Mouse (Mus musculus) liver, postnatal 0 days (tissue): Measurements from ENCODE around the gene Trabd2b. TPM values are rescaled to one million over a fixed set of nuclear protein-coding genes. Genes with fewer than 3 reads are reported as not detected.

ENCODE experiments used
- ATAC-seq: fragments of 200-750 bp; cut with Nextera tagmentation; 2 replicates; pipeline ENCODE4 v1.8.0; 2017; ENCODE audit warnings: mild to moderate bottlenecking, moderate library complexity
- DNase-seq: peaks from one replicate; pipeline ENCODE4 v3.0.0-alpha.2; 2016
- H3K27ac ChIP-seq: fragments of 300-500 bp; sonication (generic); 2 replicates; pipeline ENCODE4 v1.5.1; 2014; ENCODE audit warnings: antibody characterized with exemption, moderate library complexity, mild to moderate bottlenecking, low read depth
- H3K27me3 ChIP-seq: fragments of 300-500 bp; sonication (generic); 2 replicates; pipeline ENCODE4 v1.6.1; 2014; ENCODE audit warnings: low read length, control low read depth, mixed read lengths; ENCODE audit not compliant: insufficient read depth
- H3K36me3 ChIP-seq: fragments of 300-500 bp; sonication (generic); replicated peaks from 2 replicates; pipeline ENCODE4 v1.6.1; 2014; ENCODE audit warnings: mild to moderate bottlenecking, control low read depth, low read length, moderate library complexity, mixed read lengths; ENCODE audit not compliant: insufficient read depth
- H3K4me1 ChIP-seq: fragments of 300-500 bp; sonication (generic); 2 replicates; pipeline ENCODE4 v1.6.1; 2014; ENCODE audit warnings: antibody characterized with exemption, mild to moderate bottlenecking, control low read depth; ENCODE audit not compliant: insufficient read depth
- H3K4me2 ChIP-seq: fragments of 300-500 bp; sonication (generic); 2 replicates; pipeline ENCODE4 v1.6.1; 2014; ENCODE audit warnings: low read depth, mild to moderate bottlenecking, low read length, moderate library complexity, mixed read lengths
- H3K4me3 ChIP-seq: fragments of 300-500 bp; sonication (generic); 2 replicates; pipeline ENCODE4 v1.5.1; 2014; ENCODE audit warnings: low read depth, low read length
- H3K9ac ChIP-seq: fragments of 300-500 bp; sonication (generic); replicated peaks from 2 replicates; pipeline ENCODE4 v1.6.1; 2014; ENCODE audit warnings: mild to moderate bottlenecking, moderate library complexity
- H3K9me3 ChIP-seq: fragments of 300-500 bp; sonication (generic); 2 replicates; pipeline ENCODE4 v1.6.1; 2016; ENCODE audit warnings: mild to moderate bottlenecking, control low read depth, low read length, mixed read lengths
- CTCF ChIP-seq: sonication (generic); IDR thresholded peaks from 2 replicates; pipeline ENCODE4 v1.5.1; 2016; ENCODE audit warnings: antibody characterized with exemption, low read depth
- EP300 ChIP-seq: IDR thresholded peaks from 2 replicates; pipeline ENCODE4 v1.6.1; 2016; ENCODE audit warnings: antibody characterized with exemption, low read depth, mild to moderate bottlenecking
- WGBS: fragments of 180-500 bp; shearing (Covaris S2); extraction: QIAGEN DNeasy Blood & Tissue Kit; methylation state at CpG from one replicate; pipeline ENCODE4 v1.1.7; 2014; ENCODE audit not compliant: insufficient replicate concordance; 5-methylcytosine and 5-hydroxymethylcytosine counted together
- polyA plus RNA-seq: library from polyadenylated mRNA; unstranded; fragments of >200 nt; fragmentation: Nextera tagmentation; extraction: Ambion mirVana; gene quantifications from 2 replicates; pipeline ENCODE4 v1.2.1, GENCODE M21; 2015

Gene Trabd2b
- polyA plus RNA-seq, 1 experiment from 2014 or later = 0.06 TPM

DNA sequence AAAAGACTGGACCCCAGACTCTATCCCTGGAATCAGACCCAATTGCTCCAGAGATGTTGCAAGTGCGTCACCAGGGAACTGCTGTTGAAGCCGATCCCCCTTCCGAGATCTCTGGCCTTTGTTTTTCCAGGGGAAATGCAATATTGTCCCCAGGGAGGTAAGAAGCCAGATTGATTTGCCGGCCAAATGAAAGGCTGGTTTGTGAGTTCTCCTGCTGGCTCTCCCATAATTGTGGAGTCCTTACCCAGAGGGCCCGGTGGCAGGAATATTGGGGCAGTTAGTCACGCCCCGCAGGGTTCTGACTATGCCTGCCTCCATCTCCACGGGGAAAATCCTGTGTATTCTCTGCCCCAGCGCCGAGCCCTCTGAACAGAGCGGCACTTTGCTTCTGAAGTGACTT is 3.9 kb downstream of the Trabd2b start:
- Histone ChIP-seq H3K4me2 (no peak overlapping the region), H3K9ac (no peak overlapping the region), H3K27ac (no peak overlapping the region), H3K4me3 (no peak overlapping the region), H3K27me3 (peaks cover 40% of the 10 kb centered on the region), H3K4me1 (peaks cover 4% of the 10 kb centered on the region; the same call in 1 of the 2 replicates), H3K36me3 (no peaks in the 10 kb centered on the region), H3K9me3 (no peaks in the 10 kb centered on the region)
- TF ChIP-seq EP300 (no peak), CTCF (no peak)
- no peak for ATAC-seq
- DNase-seq = no peak
- 33% methylated on average over 11 of the region's 11 CpGs for WGBS

DNA sequence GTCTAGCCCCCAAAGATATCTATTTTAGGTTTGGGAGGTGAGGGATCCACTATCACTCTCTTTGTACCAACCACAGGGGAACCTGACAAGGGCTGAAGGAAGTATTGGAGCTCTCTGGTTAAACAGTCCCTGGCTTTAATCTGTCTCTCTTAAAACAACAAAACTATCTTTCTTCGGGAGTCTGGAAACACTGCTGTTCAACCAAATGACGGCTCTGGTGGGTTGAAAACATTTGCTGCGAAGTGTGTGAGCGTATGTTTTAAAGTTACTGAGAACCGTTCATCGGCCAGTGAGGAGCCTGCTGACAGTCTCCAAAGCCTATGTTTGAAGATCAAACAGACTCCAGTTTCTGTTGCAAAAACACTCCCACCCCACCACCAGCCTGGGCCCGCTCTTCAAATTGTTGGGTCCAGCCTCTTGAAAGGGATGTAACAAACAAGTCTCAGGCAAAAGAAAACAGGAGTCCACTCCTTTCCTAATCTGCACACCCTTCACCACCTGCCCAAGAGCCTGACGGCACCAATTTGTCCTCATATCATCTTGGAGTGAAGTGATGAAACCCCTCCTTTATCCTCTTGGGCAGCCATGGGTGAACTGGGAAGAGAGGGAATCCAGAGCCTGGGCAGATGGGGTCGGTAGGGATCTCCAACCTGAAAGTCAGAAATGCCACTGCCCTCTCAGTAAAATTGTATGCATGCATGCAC is 4.6 kb downstream of the Trabd2b start:
- peaks cover 4% of the 10 kb centered on the region; the same call in 1 of the 2 replicates for H3K4me1 ChIP-seq
- ATAC-seq = no peak
- no peak for DNase-seq
- no peak overlapping the region for H3K4me3 ChIP-seq
- no peaks in the 10 kb centered on the region for H3K9me3 ChIP-seq
- H3K4me2 ChIP-seq = no peak overlapping the region
- TF ChIP-seq CTCF = no peak
- no peak for TF ChIP-seq EP300
- no peak overlapping the region for H3K27ac ChIP-seq
- no peaks in the 10 kb centered on the region for H3K36me3 ChIP-seq
- H3K9ac ChIP-seq = no peak overlapping the region
- WGBS = 32% methylated on average over 9 of the region's 9 CpGs
- H3K27me3 ChIP-seq = peaks cover 36% of the 10 kb centered on the region

DNA sequence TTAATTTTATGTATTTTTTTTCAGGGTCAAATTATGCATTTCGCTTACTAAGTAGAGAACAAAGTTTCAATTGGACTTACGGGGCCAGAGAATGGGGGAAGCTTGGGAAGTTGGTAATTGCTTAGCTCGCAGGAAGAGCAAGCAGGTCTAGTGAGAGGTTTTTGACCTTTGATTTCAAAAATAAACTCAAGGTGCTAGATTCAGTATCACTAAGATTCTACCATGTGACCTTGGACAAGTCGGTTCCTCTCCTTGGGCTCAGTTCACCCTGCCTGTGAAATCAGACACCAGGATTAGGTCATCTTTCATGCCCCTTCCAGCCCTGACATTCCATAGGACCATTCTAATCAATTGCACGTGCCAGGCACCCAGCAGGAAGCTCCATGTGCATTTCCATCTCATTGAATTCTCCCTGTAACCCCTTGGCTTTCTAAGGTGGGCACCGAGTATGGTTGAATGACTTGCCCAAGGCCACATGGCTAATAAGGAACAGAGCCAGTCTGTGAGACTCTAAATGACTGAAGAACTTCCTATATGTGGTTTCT is 5.4 kb downstream of the Trabd2b start:
- no peak for ATAC-seq
- H3K4me1 ChIP-seq = no peaks in the 10 kb centered on the region
- no peak overlapping the region for H3K4me3 ChIP-seq
- TF ChIP-seq CTCF (no peak), EP300 (no peak)
- H3K9ac ChIP-seq = no peak overlapping the region
- H3K27me3 ChIP-seq = peaks cover 31% of the 10 kb centered on the region
- no peak overlapping the region for H3K27ac ChIP-seq
- DNase-seq = no peak
- 49% methylated on average over 6 of the region's 6 CpGs for WGBS
- no peaks in the 10 kb centered on the region for H3K9me3 ChIP-seq
- H3K36me3 ChIP-seq = no peaks in the 10 kb centered on the region
- H3K4me2 ChIP-seq = no peak overlapping the region

DNA sequence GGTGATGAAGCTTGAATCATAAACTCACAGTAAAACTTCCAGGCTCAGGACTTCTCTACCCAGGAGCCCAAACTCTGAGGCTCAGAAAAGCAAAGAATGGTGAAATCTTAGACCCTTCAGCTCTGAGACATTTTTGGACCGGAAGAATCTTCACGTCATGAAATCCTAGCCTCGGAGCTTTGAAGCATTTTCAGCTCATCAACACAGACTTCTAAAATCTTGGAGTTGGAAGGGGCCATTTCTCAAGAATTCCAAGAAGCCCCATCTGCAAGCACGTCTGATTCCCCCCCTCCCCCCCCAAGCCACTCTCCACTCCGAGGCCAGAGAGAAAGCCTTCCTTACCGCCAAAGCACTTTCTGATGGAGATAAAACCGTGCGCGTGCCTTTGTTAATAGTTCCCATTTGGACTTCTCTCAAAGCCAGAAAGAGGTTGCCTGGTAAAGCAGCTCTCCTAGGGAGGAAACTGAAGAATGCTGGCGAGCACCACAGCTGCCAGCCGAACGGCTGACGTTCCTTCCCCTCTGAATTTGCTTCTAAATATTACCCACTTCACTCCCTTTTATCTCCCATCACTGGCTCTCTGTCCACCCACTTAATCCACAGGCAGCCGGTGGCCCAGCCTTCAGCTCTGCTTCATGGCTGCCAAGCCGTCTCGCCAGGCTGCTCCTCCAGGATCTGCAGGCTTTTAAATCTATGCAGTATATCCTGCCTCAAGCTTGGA is 9.6 kb downstream of the Trabd2b start:
- H3K27ac ChIP-seq = no peak overlapping the region
- H3K4me2 ChIP-seq = no peak overlapping the region
- ATAC-seq (no peak), DNase-seq (no peak)
- H3K4me1 ChIP-seq = no peaks in the 10 kb centered on the region
- H3K9me3 ChIP-seq = no peaks in the 10 kb centered on the region
- H3K27me3 ChIP-seq = 0 out of 2 replicates have a peak, but pooled peaks cover 5% of the 10 kb centered on the region
- TF ChIP-seq CTCF (no peak), EP300 (no peak)
- H3K9ac ChIP-seq = no peak overlapping the region
- no peaks in the 10 kb centered on the region for H3K36me3 ChIP-seq
- H3K4me3 ChIP-seq = no peak overlapping the region
- 38% methylated on average over 16 of the region's 16 CpGs for WGBS

DNA sequence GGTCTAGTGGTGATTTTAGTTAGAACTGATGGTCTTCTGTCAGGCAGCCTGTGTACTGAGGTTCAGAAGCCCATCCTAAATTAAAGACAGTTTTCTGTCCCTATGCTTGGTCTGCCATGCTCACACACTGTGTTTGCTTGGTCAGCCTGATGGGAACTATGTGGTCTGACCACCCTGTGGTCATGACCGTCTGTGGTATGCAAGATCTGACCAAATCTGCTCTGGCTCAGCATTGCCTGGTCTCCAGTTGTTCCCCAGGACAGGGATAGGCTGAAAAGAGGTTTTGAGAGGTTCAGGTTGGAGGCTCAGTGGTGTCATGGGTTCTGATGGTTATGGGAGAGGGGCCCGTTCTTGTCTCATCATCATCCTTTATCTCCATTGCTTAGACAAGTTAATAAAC is 13.6 kb downstream of the Trabd2b start:
- H3K4me3 ChIP-seq = no peak overlapping the region
- H3K9ac ChIP-seq = no peak overlapping the region
- no peaks in the 10 kb centered on the region for H3K4me1 ChIP-seq
- no peak overlapping the region for H3K4me2 ChIP-seq
- H3K27me3 ChIP-seq = 0 out of 2 replicates have a peak, but pooled peaks cover 3% of the 10 kb centered on the region
- no peak for DNase-seq
- H3K9me3 ChIP-seq = no peaks in the 10 kb centered on the region
- ATAC-seq = no peak
- no peak overlapping the region for H3K27ac ChIP-seq
- H3K36me3 ChIP-seq = no peaks in the 10 kb centered on the region
- TF ChIP-seq EP300 = no peak
- TF ChIP-seq CTCF = no peak
- 70% methylated on average over 2 of the region's 2 CpGs for WGBS

DNA sequence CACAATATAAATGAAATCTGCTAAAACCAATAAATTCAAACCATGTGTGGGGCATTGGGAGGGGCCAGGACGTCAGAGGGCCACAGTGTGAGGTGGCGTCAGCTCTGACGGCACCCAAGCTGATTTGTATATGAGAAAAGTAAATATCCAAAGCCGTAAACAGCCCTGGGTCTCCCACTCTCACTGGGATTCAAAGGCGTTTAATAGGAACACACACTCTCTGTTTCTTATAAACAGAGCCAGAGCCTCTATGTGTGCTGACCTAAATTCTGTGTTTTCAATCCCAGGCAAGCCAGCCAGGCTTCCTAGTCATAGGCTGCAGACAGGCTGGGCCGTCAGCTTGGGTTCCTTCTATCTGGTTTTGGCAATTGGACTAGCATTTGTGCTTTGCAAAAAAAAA is 16.6 kb downstream of the Trabd2b start:
- H3K4me1 ChIP-seq = no peaks in the 10 kb centered on the region
- no peak overlapping the region for H3K4me3 ChIP-seq
- DNase-seq (no peak), ATAC-seq (no peak)
- WGBS = 46% methylated on average over 6 of the region's 6 CpGs
- no peak overlapping the region for H3K27ac ChIP-seq
- H3K36me3 ChIP-seq = no peaks in the 10 kb centered on the region
- no peak overlapping the region for H3K9ac ChIP-seq
- no peaks in the 10 kb centered on the region for H3K27me3 ChIP-seq
- H3K4me2 ChIP-seq = no peak overlapping the region
- no peak for TF ChIP-seq EP300
- no peaks in the 10 kb centered on the region for H3K9me3 ChIP-seq
